Mouse (Mus musculus) myocyte (in vitro differentiated cells): ENCODE data around the gene Tmem79.
"Not testable (repeated sequence)": the region's sequence is repeated elsewhere in the genome, so short reads cannot be mapped to it uniquely, and the experiment has no call there.

Experiments used
- CEBPB ChIP-seq: IDR thresholded peaks from 2 replicates; pipeline ENCODE4 v1.6.1; 2011; ENCODE audit warnings: mild to moderate bottlenecking, moderate library complexity; ENCODE audit not compliant: poor library complexity, insufficient read depth, severe bottlenecking
- E2F4 ChIP-seq: IDR thresholded peaks from one replicate; pipeline ENCODE4 v1.6.1; 2011; ENCODE audit warnings: mild to moderate bottlenecking, control low read depth, moderate library complexity; ENCODE audit not compliant: insufficient read depth
- MAX ChIP-seq: IDR thresholded peaks from one replicate; pipeline ENCODE4 v1.6.1; 2011; ENCODE audit warnings: low read depth, mild to moderate bottlenecking, control low read depth
- MYOD1 ChIP-seq, 3 experiments: IDR thresholded peaks; one replicate each; pipeline ENCODE4 v1.6.1; 2011; ENCODE audit warnings: control low read depth in 2 of 3, low read depth in 2 of 3, mild to moderate bottlenecking in 2 of 3, moderate library complexity in 1 of 3; ENCODE audit not compliant: insufficient read length in 2 of 3, control insufficient read depth in 1 of 3
- MYOG ChIP-seq, 3 experiments: IDR thresholded peaks; one replicate each; pipeline ENCODE4 v1.6.1; 2011; ENCODE audit warnings: control low read depth in 2 of 3, low read depth in 2 of 3, mild to moderate bottlenecking in 2 of 3; ENCODE audit not compliant: insufficient read length in 2 of 3, control insufficient read depth in 1 of 3, insufficient read depth in 1 of 3
- POLR2A ChIP-seq: IDR thresholded peaks from one replicate; pipeline ENCODE4 v1.6.1; 2011; ENCODE audit warnings: low read depth, mild to moderate bottlenecking, control low read depth, moderate library complexity; ENCODE audit not compliant: insufficient read length
- POLR2AphosphoS2 ChIP-seq: IDR thresholded peaks from one replicate; pipeline ENCODE4 v1.6.1; 2011; ENCODE audit warnings: low read depth, control low read depth; ENCODE audit not compliant: insufficient read length
- REST ChIP-seq: IDR thresholded peaks from one replicate; pipeline ENCODE4 v1.6.1; 2011; ENCODE audit warnings: mild to moderate bottlenecking, control low read depth, moderate library complexity; ENCODE audit not compliant: insufficient read depth, insufficient read length
- TCF12 ChIP-seq: IDR thresholded peaks from one replicate; pipeline ENCODE4 v1.6.1; 2011; ENCODE audit warnings: mild to moderate bottlenecking, control low read depth; ENCODE audit not compliant: poor library complexity, insufficient read depth, severe bottlenecking
- TCF3 ChIP-seq: IDR thresholded peaks from one replicate; pipeline ENCODE4 v1.6.1; 2011; ENCODE audit warnings: low read depth, control low read depth; ENCODE audit not compliant: insufficient read length
- USF1 ChIP-seq: IDR thresholded peaks from one replicate; pipeline ENCODE4 v1.6.1; 2011; ENCODE audit warnings: low read depth, mild to moderate bottlenecking, control low read depth, moderate library complexity

GRCm38 (mm10) chr3:88372643-88373042 is 36.7 kb upstream of the Tmem79 start, which contains the start of gene Bglap3:
- TF ChIP-seq MYOD1 (IDR thresholded peaks at IDR 0.05; ENCODE audit: control insufficient read depth in 1 of 3, insufficient read length in 2 of 3, low read depth in 2 of 3); POLR2A; E2F4; TCF3; TCF12; MAX; CEBPB; MYOG (IDR thresholded peaks at IDR 0.05; ENCODE audit: control insufficient read depth in 1 of 3, insufficient read depth in 1 of 3, insufficient read length in 2 of 3, low read depth in 2 of 3); USF1; POLR2AphosphoS2; REST: not testable (repeated sequence)
